Mouse (Mus musculus) intestine, embryonic 15.5 days (tissue): ENCODE measurements at regions not wholly inside any gene's neighbourhood (a gene's known extent, or its start where the extent isn't known, plus 50 kb on each side); places are given as distances from the start of the nearest gene placed in this dataset.
A peak's percentile ranks its signal among the peaks of the same experiment; 100 is the strongest.

Source experiments
- ATAC-seq: fragments of 200-750 bp; cut with Nextera tagmentation; 2 replicates; pipeline ENCODE4 v1.8.0; 2017; ENCODE audit warnings: moderate TSS enrichment, moderate library complexity
- H3K27ac ChIP-seq: fragments of 300-500 bp; sonication (generic); 2 replicates; pipeline ENCODE4 v1.5.1; 2015; ENCODE audit warnings: mild to moderate bottlenecking, inconsistent platforms
- H3K27me3 ChIP-seq: fragments of 300-500 bp; sonication (generic); replicated peaks from 2 replicates; pipeline ENCODE4 v1.6.1; 2015; ENCODE audit warnings: inconsistent platforms
- H3K36me3 ChIP-seq: fragments of 300-500 bp; sonication (generic); 2 replicates; pipeline ENCODE4 v1.6.1; 2015; ENCODE audit warnings: inconsistent platforms
- H3K4me1 ChIP-seq: fragments of 300-500 bp; sonication (generic); replicated peaks from 2 replicates; pipeline ENCODE4 v1.6.1; 2015; ENCODE audit warnings: inconsistent platforms
- H3K4me2 ChIP-seq: fragments of 300-500 bp; sonication (generic); replicated peaks from 2 replicates; pipeline ENCODE4 v1.6.1; 2015; ENCODE audit warnings: mild to moderate bottlenecking, inconsistent platforms
- H3K4me3 ChIP-seq: fragments of 300-500 bp; sonication (generic); replicated peaks from 2 replicates; pipeline ENCODE4 v1.5.1; 2015; ENCODE audit warnings: inconsistent platforms
- H3K9ac ChIP-seq: fragments of 300-500 bp; sonication (generic); 2 replicates; pipeline ENCODE4 v1.6.1; 2015; ENCODE audit warnings: inconsistent platforms
- H3K9me3 ChIP-seq: fragments of 300-500 bp; sonication (generic); 2 replicates; pipeline ENCODE4 v1.6.1; 2016; ENCODE audit warnings: inconsistent platforms
- WGBS: fragments of 180-500 bp; shearing (Covaris S2); methylation state at CpG from one replicate; pipeline ENCODE4 v1.1.7; 2015; 5-methylcytosine and 5-hydroxymethylcytosine counted together

- Histone ChIP-seq H3K4me2 (no peak overlapping the region), H3K9me3 (no peaks in the 10 kb centered on the region), H3K27me3 (no peaks in the 10 kb centered on the region), H3K4me3 (no peak overlapping the region), H3K4me1 (no peaks in the 10 kb centered on the region), H3K27ac (no peak overlapping the region), H3K36me3 (no peaks in the 10 kb centered on the region), H3K9ac (no peak overlapping the region)
- ATAC-seq: no peak
- 87% methylated on average over 11 of the region's 11 CpGs for WGBS
Measured at GRCm38 (mm10) chr5:118888131-118888530, 327.7 kb downstream of the Med13l start.

- H3K9ac ChIP-seq: no peak overlapping the region
- no peaks in the 10 kb centered on the region for H3K9me3 ChIP-seq
- H3K4me2 ChIP-seq: no peak overlapping the region
- H3K36me3 ChIP-seq: no peaks in the 10 kb centered on the region
- H3K27ac ChIP-seq: no peak overlapping the region
- no peaks in the 10 kb centered on the region for H3K4me1 ChIP-seq
- peak; percentile 28; the same call in 1 of the 2 replicates for ATAC-seq
- no peaks in the 10 kb centered on the region for H3K27me3 ChIP-seq
- WGBS: 76% methylated on average over 6 of the region's 6 CpGs
- no peak overlapping the region for H3K4me3 ChIP-seq
Measured at GRCm38 (mm10) chr5:118891131-118891530, 330.7 kb downstream of the Med13l start.

- no peak overlapping the region for H3K9ac ChIP-seq
- H3K27ac ChIP-seq: no peak overlapping the region
- 63% methylated on average over 7 of the region's 7 CpGs for WGBS
- H3K4me1 ChIP-seq: no peaks in the 10 kb centered on the region
- H3K36me3 ChIP-seq: no peaks in the 10 kb centered on the region
- ATAC-seq: no peak
- no peaks in the 10 kb centered on the region for H3K9me3 ChIP-seq
- no peak overlapping the region for H3K4me2 ChIP-seq
- no peaks in the 10 kb centered on the region for H3K27me3 ChIP-seq
- H3K4me3 ChIP-seq: no peak overlapping the region
Measured at GRCm38 (mm10) chr5:118908224-118908623, 347.7 kb downstream of the Med13l start.

GRCm38 (mm10) chr5:118909756-118910155 is 349.3 kb downstream of the Med13l start:
- Histone ChIP-seq H3K4me2 (no peak overlapping the region), H3K4me1 (no peaks in the 10 kb centered on the region), H3K9ac (no peak overlapping the region), H3K27ac (no peak overlapping the region), H3K9me3 (no peaks in the 10 kb centered on the region), H3K4me3 (no peak overlapping the region), H3K36me3 (no peaks in the 10 kb centered on the region), H3K27me3 (no peaks in the 10 kb centered on the region)
- ATAC-seq: no peak
- 77% methylated on average over 6 of the region's 6 CpGs for WGBS

- no peaks in the 10 kb centered on the region for H3K9me3 ChIP-seq
- no peak overlapping the region for H3K4me3 ChIP-seq
- 74% methylated on average over 6 of the region's 6 CpGs for WGBS
- no peaks in the 10 kb centered on the region for H3K4me1 ChIP-seq
- H3K36me3 ChIP-seq: no peaks in the 10 kb centered on the region
- H3K27ac ChIP-seq: no peak overlapping the region
- H3K27me3 ChIP-seq: no peaks in the 10 kb centered on the region
- ATAC-seq: no peak
- no peak overlapping the region for H3K9ac ChIP-seq
- H3K4me2 ChIP-seq: no peak overlapping the region
Measured at GRCm38 (mm10) chr5:118914191-118914750, 353.8 kb downstream of the Med13l start.

GRCm38 (mm10) chr5:118923357-118923756 is 362.9 kb downstream of the Med13l start:
- H3K27ac ChIP-seq: no peak overlapping the region
- no peak overlapping the region for H3K9ac ChIP-seq
- H3K36me3 ChIP-seq: no peaks in the 10 kb centered on the region
- H3K4me2 ChIP-seq: no peak overlapping the region
- ATAC-seq: no peak
- no peaks in the 10 kb centered on the region for H3K9me3 ChIP-seq
- no peak overlapping the region for H3K4me3 ChIP-seq
- H3K4me1 ChIP-seq: no peaks in the 10 kb centered on the region
- WGBS: 81% methylated on average over 7 of the region's 7 CpGs
- H3K27me3 ChIP-seq: peaks cover 5% of the 10 kb centered on the region

- H3K27me3 ChIP-seq: peaks cover 5% of the 10 kb centered on the region
- H3K9ac ChIP-seq: no peak overlapping the region
- ATAC-seq: no peak
Measured at GRCm38 (mm10) chr5:118929037-118929436, 368.6 kb downstream of the Med13l start.

GRCm38 (mm10) chr5:118929990-118930501 is 369.6 kb downstream of the Med13l start:
- no peak overlapping the region for H3K9ac ChIP-seq
- peak overlapping the region; percentile 10; the same call in 1 of the 2 replicates for H3K4me3 ChIP-seq
- ATAC-seq: peak; percentile 53
- H3K27ac ChIP-seq: no peak overlapping the region
- no peaks in the 10 kb centered on the region for H3K9me3 ChIP-seq
- 0 out of 2 replicates have a peak, but pooled peaks cover 4% of the 10 kb centered on the region for H3K4me1 ChIP-seq
- H3K4me2 ChIP-seq: peak overlapping the region; percentile 58
- WGBS: 2% methylated on average over 23 of the region's 23 CpGs
- no peaks in the 10 kb centered on the region for H3K36me3 ChIP-seq
- peaks cover 5% of the 10 kb centered on the region for H3K27me3 ChIP-seq

More at GRCm38 (mm10) chr5:118929037-118929436, 368.6 kb downstream of the Med13l start:
- Histone ChIP-seq H3K4me3 (no peak overlapping the region), H3K9me3 (no peaks in the 10 kb centered on the region), H3K27ac (no peak overlapping the region), H3K36me3 (no peaks in the 10 kb centered on the region), H3K4me1 (0 out of 2 replicates have a peak, but pooled peaks cover 4% of the 10 kb centered on the region), H3K4me2 (no peak overlapping the region)
- whole genome bisulfite sequencing: 91% methylated on average over 4 of the region's 4 CpGs

- Histone ChIP-seq H3K27ac (no peak overlapping the region), H3K9ac (no peak overlapping the region), H3K4me2 (no peak overlapping the region), H3K27me3 (no peaks in the 10 kb centered on the region), H3K4me1 (no peaks in the 10 kb centered on the region), H3K36me3 (no peaks in the 10 kb centered on the region), H3K9me3 (no peaks in the 10 kb centered on the region), H3K4me3 (no peak overlapping the region)
- no peak for ATAC-seq
- 83% methylated on average over 12 of the region's 12 CpGs for WGBS
Measured at GRCm38 (mm10) chr5:118939336-118940039, 379.0 kb downstream of the Med13l start.

- H3K9ac ChIP-seq: no peak overlapping the region
- no peak overlapping the region for H3K4me2 ChIP-seq
- H3K4me3 ChIP-seq: no peak overlapping the region
- no peak for ATAC-seq
- no peaks in the 10 kb centered on the region for H3K27me3 ChIP-seq
- H3K4me1 ChIP-seq: no peaks in the 10 kb centered on the region
- no peaks in the 10 kb centered on the region for H3K36me3 ChIP-seq
- 60% methylated on average over 7 of the region's 7 CpGs for WGBS
- H3K9me3 ChIP-seq: no peaks in the 10 kb centered on the region
- no peak overlapping the region for H3K27ac ChIP-seq
Measured at GRCm38 (mm10) chr5:118944256-118944655, 383.8 kb downstream of the Med13l start.

- Histone ChIP-seq H3K4me1 (no peaks in the 10 kb centered on the region), H3K9ac (no peak overlapping the region), H3K9me3 (no peaks in the 10 kb centered on the region), H3K27me3 (no peaks in the 10 kb centered on the region), H3K27ac (no peak overlapping the region), H3K36me3 (no peaks in the 10 kb centered on the region), H3K4me3 (no peak overlapping the region), H3K4me2 (no peak overlapping the region)
- no peak for ATAC-seq
- WGBS: 53% methylated on average over 8 of the region's 8 CpGs
Measured at GRCm38 (mm10) chr5:118946090-118946489, 385.6 kb downstream of the Med13l start.

GRCm38 (mm10) chr5:118946994-118947393 is 386.5 kb downstream of the Med13l start:
- H3K9me3 ChIP-seq: no peaks in the 10 kb centered on the region
- no peak overlapping the region for H3K9ac ChIP-seq
- ATAC-seq: no peak
- H3K36me3 ChIP-seq: no peaks in the 10 kb centered on the region
- H3K4me1 ChIP-seq: no peaks in the 10 kb centered on the region
- no peak overlapping the region for H3K4me3 ChIP-seq
- H3K27ac ChIP-seq: no peak overlapping the region
- H3K27me3 ChIP-seq: no peaks in the 10 kb centered on the region
- H3K4me2 ChIP-seq: no peak overlapping the region
- WGBS: 60% methylated on average over 2 of the region's 2 CpGs
